Mouse (Mus musculus): Measurements from ENCODE around the gene Usp37. TPM values are rescaled to one million over a fixed set of nuclear protein-coding genes. Genes with fewer than 3 reads are reported as not detected.
A peak's percentile ranks its signal among the peaks of the same experiment; 100 is the strongest.

The Usp37 gene
- polyA plus RNA-seq, 2 experiments = 14.2 to 30.3 TPM

DNA sequence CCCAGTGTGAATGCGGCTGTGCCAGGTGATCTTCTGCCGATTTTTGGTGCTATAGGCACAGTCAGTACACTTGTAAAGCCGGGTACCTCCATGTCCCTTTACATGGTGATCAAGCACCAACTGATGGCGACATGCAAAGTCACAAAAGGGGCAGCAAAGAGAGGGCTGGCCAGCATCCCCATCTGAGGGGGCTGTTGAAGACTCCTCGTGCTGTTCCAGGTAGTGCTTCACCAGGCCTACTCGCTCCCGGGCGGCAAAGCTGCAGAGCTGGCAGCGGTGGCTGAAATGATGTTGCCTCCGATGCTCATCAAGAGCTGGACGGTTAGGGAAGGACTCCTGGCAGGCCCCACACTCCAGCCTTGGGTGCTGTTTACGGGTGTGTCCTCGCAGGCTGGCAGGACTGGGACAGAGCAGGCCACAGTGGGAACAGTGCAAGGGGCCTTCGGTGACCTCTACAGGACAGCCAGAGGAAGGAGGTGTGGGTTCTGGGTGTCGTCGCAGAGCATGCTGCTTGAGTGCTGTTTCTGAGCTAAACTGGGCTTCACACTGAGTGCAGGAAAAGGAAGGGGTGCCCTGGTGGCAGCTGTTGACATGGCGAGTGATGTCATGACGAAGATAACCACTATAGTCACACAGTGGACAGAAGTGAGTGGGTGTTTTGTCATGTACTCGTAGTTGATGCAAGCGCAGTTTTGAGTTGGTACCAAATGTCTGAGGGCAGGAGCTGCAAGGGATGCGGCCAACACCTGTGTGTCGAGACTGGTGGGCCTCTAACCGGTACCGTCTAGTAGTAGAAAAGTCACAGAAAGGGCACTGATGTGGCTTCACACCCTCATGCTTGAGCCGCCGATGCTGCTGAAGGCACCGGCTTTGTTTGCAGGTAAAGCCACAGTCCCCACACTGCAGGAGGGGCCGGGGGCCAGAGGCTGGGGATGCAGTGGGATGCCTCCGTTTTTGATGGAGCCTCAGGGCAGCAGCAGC is 25.9 kb upstream of the Usp37 start:
- no peak for TF ChIP-seq POLR2A (IDR thresholded peaks at IDR 0.05; ENCODE audit: borderline replicate concordance, extremely low read depth, insufficient read depth, insufficient read length)
- no peak overlapping the region for H3K4me3 ChIP-seq (replicated peaks; ENCODE audit: low read length)
- no peak overlapping the region for H3K9ac ChIP-seq (ENCODE audit: low read depth, low read length, severe bottlenecking)
- no peaks in the 10 kb centered on the region for H3K4me1 ChIP-seq (ENCODE audit: control insufficient read depth, insufficient read depth, low read length)
- H3K4me2 ChIP-seq (replicated peaks; ENCODE audit: low read depth, low read length, severe bottlenecking) = no peak overlapping the region
- DNase-seq (ENCODE audit: low spot score) (no peak), ATAC-seq (ENCODE audit: low FRiP score, low read depth) (no peak)
- H3K36me3 ChIP-seq (ENCODE audit: control insufficient read depth, insufficient read depth, low read length) = peaks cover 91% of the 10 kb centered on the region
- H3K27ac ChIP-seq (replicated peaks; ENCODE audit: low read depth, low read length) = no peak overlapping the region
- H3K27me3 ChIP-seq (ENCODE audit: control insufficient read depth, insufficient read depth, low read length) = no peaks in the 10 kb centered on the region
- no peaks in the 10 kb centered on the region for H3K9me3 ChIP-seq (ENCODE audit: control insufficient read depth, low read length)
- 88% methylated on average over 29 of the region's 29 CpGs for WGBS

DNA sequence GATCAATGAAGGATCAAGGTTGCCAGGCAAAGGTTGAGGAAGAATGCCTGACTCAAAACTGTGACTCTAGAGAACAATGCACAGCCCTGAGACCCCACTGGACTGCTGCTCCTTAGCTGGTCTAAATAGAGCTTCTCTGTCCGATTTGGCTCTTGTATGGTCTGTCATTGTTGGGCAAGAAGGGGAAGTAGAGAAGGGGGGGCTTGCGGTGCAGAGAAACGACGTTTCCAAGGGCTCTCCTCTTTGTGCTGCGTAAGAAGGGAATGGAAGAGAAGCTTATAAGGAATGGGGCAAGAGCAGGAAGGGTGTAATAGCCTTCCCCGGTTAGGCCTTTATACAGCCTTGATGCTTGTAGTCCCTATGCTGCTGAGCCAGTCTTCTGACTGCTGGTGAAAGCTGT is 21.8 kb upstream of the Usp37 start:
- Histone ChIP-seq H3K27ac (replicated peaks; ENCODE audit: low read depth, low read length) (no peak overlapping the region), H3K36me3 (ENCODE audit: control insufficient read depth, insufficient read depth, low read length) (peaks cover 67% of the 10 kb centered on the region), H3K9ac (ENCODE audit: low read depth, low read length, severe bottlenecking) (no peak overlapping the region), H3K4me1 (ENCODE audit: control insufficient read depth, insufficient read depth, low read length) (no peaks in the 10 kb centered on the region), H3K27me3 (ENCODE audit: control insufficient read depth, insufficient read depth, low read length) (no peaks in the 10 kb centered on the region), H3K9me3 (ENCODE audit: control insufficient read depth, low read length) (no peaks in the 10 kb centered on the region), H3K4me2 (replicated peaks; ENCODE audit: low read depth, low read length, severe bottlenecking) (no peak overlapping the region), H3K4me3 (replicated peaks; ENCODE audit: low read length) (no peak overlapping the region)
- no peak for DNase-seq (ENCODE audit: low spot score)
- ATAC-seq (ENCODE audit: low FRiP score, low read depth) = no peak
- no peak for TF ChIP-seq POLR2A (IDR thresholded peaks at IDR 0.05; ENCODE audit: borderline replicate concordance, extremely low read depth, insufficient read depth, insufficient read length)
- 93% methylated on average over 6 of the region's 6 CpGs for WGBS

DNA sequence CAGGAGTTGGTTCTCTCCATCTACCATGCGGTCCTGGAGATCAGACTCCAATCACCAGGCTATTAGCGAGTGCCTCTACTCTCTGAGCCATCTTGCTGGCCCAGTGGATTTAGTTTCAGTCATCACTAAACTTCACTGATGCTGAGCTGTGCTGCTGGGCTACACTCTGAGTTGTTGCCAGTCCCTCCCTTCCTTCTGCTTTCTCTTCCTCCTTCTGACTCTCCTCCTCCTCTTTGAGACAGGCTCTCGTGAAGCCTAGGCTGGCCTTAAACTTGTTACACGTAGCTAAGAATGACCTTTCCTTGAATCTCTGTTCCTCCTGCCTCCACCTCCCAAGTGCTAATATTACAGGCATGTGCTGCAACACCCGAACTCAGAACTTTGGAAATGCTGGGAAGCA is 15.0 kb upstream of the Usp37 start:
- Histone ChIP-seq H3K9ac (ENCODE audit: low read depth, low read length, severe bottlenecking) (no peak overlapping the region), H3K4me3 (replicated peaks; ENCODE audit: low read length) (no peak overlapping the region), H3K4me2 (replicated peaks; ENCODE audit: low read depth, low read length, severe bottlenecking) (no peak overlapping the region), H3K27ac (replicated peaks; ENCODE audit: low read depth, low read length) (no peak overlapping the region), H3K9me3 (ENCODE audit: control insufficient read depth, low read length) (no peaks in the 10 kb centered on the region), H3K27me3 (ENCODE audit: control insufficient read depth, insufficient read depth, low read length) (no peaks in the 10 kb centered on the region), H3K36me3 (ENCODE audit: control insufficient read depth, insufficient read depth, low read length) (peaks cover 7% of the 10 kb centered on the region; the same call in 1 of the 2 replicates), H3K4me1 (ENCODE audit: control insufficient read depth, insufficient read depth, low read length) (no peaks in the 10 kb centered on the region)
- TF ChIP-seq POLR2A (IDR thresholded peaks at IDR 0.05; ENCODE audit: borderline replicate concordance, extremely low read depth, insufficient read depth, insufficient read length) = no peak
- ATAC-seq (ENCODE audit: low FRiP score, low read depth) (no peak), DNase-seq (ENCODE audit: low spot score) (no peak)
- 75% methylated on average over 5 of the region's 5 CpGs for WGBS

GRCm38 (mm10) chr1:74542451-74542961 is 1.6 kb downstream of the Usp37 start, which contains the start of gene Plcd4:
Plcd4 (plus strand) TSS chr1:74542888.
- DNase-seq (ENCODE audit: low spot score) (peak; percentile 37), ATAC-seq (ENCODE audit: low FRiP score, low read depth) (no peak)
- TF ChIP-seq POLR2A (IDR thresholded peaks at IDR 0.05; ENCODE audit: borderline replicate concordance, extremely low read depth, insufficient read depth, insufficient read length) = no peak
- Histone ChIP-seq H3K4me3 (replicated peaks; ENCODE audit: low read length) (no peak within 1 kb of the TSS), H3K9ac (ENCODE audit: low read depth, low read length, severe bottlenecking) (no peak within 1 kb of the TSS), H3K36me3 (ENCODE audit: control insufficient read depth, insufficient read depth, low read length) (no peaks in the 10 kb centered on the region), H3K9me3 (ENCODE audit: control insufficient read depth, low read length) (no peaks in the 10 kb centered on the region), H3K27ac (replicated peaks; ENCODE audit: low read depth, low read length) (no peak within 1 kb of the TSS), H3K4me1 (ENCODE audit: control insufficient read depth, insufficient read depth, low read length) (peaks cover 6% of the 10 kb centered on the region), H3K27me3 (ENCODE audit: control insufficient read depth, insufficient read depth, low read length) (no peaks in the 10 kb centered on the region), H3K4me2 (replicated peaks; ENCODE audit: low read depth, low read length, severe bottlenecking) (peak within 1 kb of the TSS; percentile 14; the same call in 1 of the 2 replicates)
- WGBS = 5% methylated on average over 6 of the region's 6 CpGs

DNA sequence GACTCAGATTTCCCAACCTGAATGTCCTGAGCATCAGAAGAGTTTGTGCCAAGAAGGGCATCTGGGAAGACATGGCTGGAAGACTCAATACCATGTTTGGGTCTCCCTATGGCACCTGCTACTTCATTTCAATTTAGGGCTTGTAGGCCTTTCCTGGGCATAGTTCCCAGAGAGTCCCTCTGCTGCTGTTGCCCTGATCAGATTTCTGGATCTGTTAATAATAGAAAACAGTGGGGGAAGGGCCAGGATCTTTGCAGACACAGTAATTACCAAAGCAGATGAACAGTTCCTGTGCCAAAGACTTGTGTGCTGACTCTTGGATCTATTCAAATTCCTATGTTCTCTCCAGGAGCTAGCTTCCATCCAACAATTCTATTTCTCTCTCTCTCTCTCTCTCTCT is 5.4 kb downstream of the Usp37 start:
- H3K9me3 ChIP-seq (ENCODE audit: control insufficient read depth, low read length) = no peaks in the 10 kb centered on the region
- H3K4me3 ChIP-seq (replicated peaks; ENCODE audit: low read length) = no peak overlapping the region
- no peak overlapping the region for H3K27ac ChIP-seq (replicated peaks; ENCODE audit: low read depth, low read length)
- ATAC-seq (ENCODE audit: low FRiP score, low read depth) (peak; percentile 72), DNase-seq (ENCODE audit: low spot score) (peak; percentile 83)
- H3K4me2 ChIP-seq (replicated peaks; ENCODE audit: low read depth, low read length, severe bottlenecking) = no peak overlapping the region
- TF ChIP-seq POLR2A (IDR thresholded peaks at IDR 0.05; ENCODE audit: borderline replicate concordance, extremely low read depth, insufficient read depth, insufficient read length) = no peak
- no peak overlapping the region for H3K9ac ChIP-seq (ENCODE audit: low read depth, low read length, severe bottlenecking)
- peaks cover 6% of the 10 kb centered on the region for H3K4me1 ChIP-seq (ENCODE audit: control insufficient read depth, insufficient read depth, low read length)
- H3K36me3 ChIP-seq (ENCODE audit: control insufficient read depth, insufficient read depth, low read length) = no peaks in the 10 kb centered on the region
- no peaks in the 10 kb centered on the region for H3K27me3 ChIP-seq (ENCODE audit: control insufficient read depth, insufficient read depth, low read length)

Data from limb, embryonic 14.5 days (tissue).